Mouse (Mus musculus) retina, embryonic 14.5 days (tissue): ENCODE data around the gene Hnrnph2.

Experiments
- DNase-seq: peaks from one replicate; pipeline ENCODE4 v3.0.0-alpha.2; 2015; ENCODE audit warnings: low spot score

Hnrnph2 gene

GRCm38 (mm10) chrX:134600659-134601379 is at the start of gene Hnrnph2, which contains the start of gene Gla:
TSS of gene Hnrnph2 (plus strand) at chrX:134601179.
TSS of gene Gla (minus strand) at chrX:134601125.
- DNase-seq: peak; percentile 91

- no peak for DNase-seq
These were observed 47.7 kb upstream of the Hnrnph2 start for GRCm38 (mm10) chrX:134553326-134553725.

- DNase-seq: no peak
These were observed 46.6 kb upstream of the Hnrnph2 start for GRCm38 (mm10) chrX:134554425-134554824.

- DNase-seq: no peak
These were observed 36.7 kb upstream of the Hnrnph2 start for GRCm38 (mm10) chrX:134564326-134564725.

- DNase-seq: no peak
These were observed 34.3 kb upstream of the Hnrnph2 start for GRCm38 (mm10) chrX:134566536-134567222.

GRCm38 (mm10) chrX:134577896-134578295 is 23.1 kb upstream of the Hnrnph2 start:
- no peak for DNase-seq

- no peak for DNase-seq
These were observed 20.3 kb upstream of the Hnrnph2 start for GRCm38 (mm10) chrX:134580528-134581305.

GRCm38 (mm10) chrX:134582270-134582669 is 18.7 kb upstream of the Hnrnph2 start:
- no peak for DNase-seq

- DNase-seq: no peak
These were observed 17.9 kb upstream of the Hnrnph2 start, which contains the start of gene Btk for GRCm38 (mm10) chrX:134582888-134583669. TSS of gene Btk (minus strand) at chrX:134583570.

GRCm38 (mm10) chrX:134585103-134586002 is 15.6 kb upstream of the Hnrnph2 start, which contains the start of gene Rpl36a:
TSS of gene Rpl36a (plus strand) at chrX:134585654.
- DNase-seq: peak; percentile 94

- DNase-seq: no peak
These were observed 14.5 kb upstream of the Hnrnph2 start for GRCm38 (mm10) chrX:134586447-134586846.

- DNase-seq: no peak
These were observed 12.7 kb upstream of the Hnrnph2 start for GRCm38 (mm10) chrX:134588261-134588660.

- DNase-seq: no peak
These were observed 12.0 kb upstream of the Hnrnph2 start for GRCm38 (mm10) chrX:134588997-134589396.

GRCm38 (mm10) chrX:134589836-134590235 is 11.1 kb upstream of the Hnrnph2 start:
- DNase-seq: no peak

GRCm38 (mm10) chrX:134599922-134600565 is 935 bp upstream of the Hnrnph2 start:
- DNase-seq: no peak

- DNase-seq: peak; percentile 59
These were observed 571 bp downstream of the Hnrnph2 start for GRCm38 (mm10) chrX:134601380-134602120.

- peak; percentile 71 for DNase-seq
These were observed 8.5 kb downstream of the Hnrnph2 start for GRCm38 (mm10) chrX:134609472-134609871.

GRCm38 (mm10) chrX:134610984-134611383 is 10.0 kb downstream of the Hnrnph2 start:
- no peak for DNase-seq

- peak; percentile 64 for DNase-seq
These were observed 11.4 kb downstream of the Hnrnph2 start for GRCm38 (mm10) chrX:134612285-134612959.
